Mouse (Mus musculus) liver, adult 2 months (tissue): ENCODE results near the gene Wnk2. TPM values are rescaled to one million over a fixed set of nuclear protein-coding genes. Genes with fewer than 3 reads are reported as not detected.

Source experiments
- DNase-seq: peaks from one replicate; pipeline ENCODE4 v3.0.0-alpha.2; 2011; ENCODE audit warnings: low read depth, low spot score; ENCODE audit errors: extremely low read depth
- H3K27ac ChIP-seq: fragments of 200-500 bp; replicated peaks from 2 replicates; pipeline ENCODE4 v1.5.1; 2012; ENCODE audit warnings: low read depth, mild to moderate bottlenecking, control low read depth, inconsistent platforms, low read length; ENCODE audit not compliant: insufficient read depth
- H3K27me3 ChIP-seq: fragments of 200-500 bp; 2 replicates; pipeline ENCODE4 v1.6.1; 2012; ENCODE audit warnings: mild to moderate bottlenecking, moderate library complexity, low read length, inconsistent platforms; ENCODE audit not compliant: control insufficient read depth, insufficient read depth
- H3K36me3 ChIP-seq: fragments of 200-500 bp; 2 replicates; pipeline ENCODE4 v1.6.1; 2012; ENCODE audit warnings: low read length, inconsistent platforms; ENCODE audit not compliant: control insufficient read depth, insufficient read depth
- H3K4me1 ChIP-seq: fragments of 200-500 bp; 2 replicates; pipeline ENCODE4 v1.6.1; 2011; ENCODE audit warnings: low read length; ENCODE audit not compliant: control insufficient read depth, insufficient read depth
- H3K4me3 ChIP-seq: fragments of 200-500 bp; 2 replicates; pipeline ENCODE4 v1.5.1; 2011; ENCODE audit warnings: low read depth, mild to moderate bottlenecking, control low read depth, low read length, moderate library complexity; ENCODE audit not compliant: insufficient read depth
- H3K79me2 ChIP-seq: fragments of 200-500 bp; 2 replicates; pipeline ENCODE4 v1.6.1; 2012; ENCODE audit warnings: inconsistent platforms, mild to moderate bottlenecking, low read length, moderate library complexity; ENCODE audit not compliant: control insufficient read depth, insufficient read depth
- H3K9ac ChIP-seq: fragments of 200-500 bp; 2 replicates; pipeline ENCODE4 v1.6.1; 2012; ENCODE audit warnings: low read depth, mild to moderate bottlenecking, control low read depth, inconsistent platforms, low read length
- CTCF ChIP-seq: fragments of 200-500 bp; IDR thresholded peaks from 2 replicates; pipeline ENCODE4 v1.5.1; 2011; ENCODE audit warnings: low read depth, low read length, control low read depth
- POLR2A ChIP-seq: fragments of 200-500 bp; IDR thresholded peaks from 2 replicates; pipeline ENCODE4 v1.6.1; 2011; ENCODE audit warnings: low read length, control low read depth; ENCODE audit not compliant: insufficient read depth; ENCODE audit errors: extremely low read depth
- WGBS: fragments of 180-500 bp; shearing (Covaris S2); methylation state at CpG from one replicate; pipeline ENCODE4 v1.1.7; 2018; 5-methylcytosine and 5-hydroxymethylcytosine counted together
- polyA plus RNA-seq: library from polyadenylated mRNA; depleted of rRNA; stranded (reverse); fragments of >200 nt; gene quantifications from 2 replicates; pipeline ENCODE4 v1.2.3, GENCODE M21; 2012
- total RNA-seq: library from RNA; depleted of rRNA; stranded (reverse); fragments of >200 nt; gene quantifications from 2 replicates; pipeline ENCODE4 v1.2.3, GENCODE M21; 2014

Gene Wnk2
- total and polyA plus RNA-seq, 2 experiments = 0.09 to 0.15 TPM

DNA sequence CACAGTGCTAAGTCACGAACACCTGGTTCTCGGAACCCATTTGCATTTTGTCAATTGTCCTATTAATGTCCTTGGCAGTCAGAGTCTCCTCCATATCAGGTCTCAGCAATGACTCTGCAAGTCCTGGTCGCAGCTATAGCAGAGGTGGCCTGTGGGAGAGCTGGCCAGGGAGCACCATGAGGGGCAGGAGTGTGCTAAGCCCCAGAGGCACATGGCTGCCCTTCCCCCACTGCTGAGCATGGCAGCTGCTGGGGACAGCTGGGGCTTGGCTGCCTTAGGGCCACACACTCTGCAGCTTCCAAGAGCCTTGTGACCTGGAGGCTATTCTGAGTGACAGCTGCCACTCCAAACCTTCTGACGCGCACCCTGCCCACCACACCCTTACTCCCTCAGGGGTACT, 127.7 kb downstream of the Wnk2 start:
- WGBS = 75% methylated on average over 5 of the region's 5 CpGs
- TF ChIP-seq POLR2A (no peak), CTCF (no peak)
- no peaks in the 10 kb centered on the region for H3K79me2 ChIP-seq
- H3K27ac ChIP-seq = no peak overlapping the region
- H3K4me1 ChIP-seq = peaks cover 3% of the 10 kb centered on the region; the same call in 1 of the 2 replicates
- no peak for DNase-seq
- H3K9ac ChIP-seq = no peak overlapping the region
- H3K27me3 ChIP-seq = peaks cover 4% of the 10 kb centered on the region
- H3K36me3 ChIP-seq = no peaks in the 10 kb centered on the region
- H3K4me3 ChIP-seq = no peak overlapping the region

GRCm38 (mm10) chr13:49017375-49017774, 130.4 kb downstream of the Wnk2 start:
- no peaks in the 10 kb centered on the region for H3K36me3 ChIP-seq
- no peak overlapping the region for H3K9ac ChIP-seq
- no peak overlapping the region for H3K27ac ChIP-seq
- peaks cover 3% of the 10 kb centered on the region; the same call in 1 of the 2 replicates for H3K4me1 ChIP-seq
- 96% methylated on average over 1 of the region's 1 CpGs for WGBS
- no peak for DNase-seq
- H3K4me3 ChIP-seq = no peak overlapping the region
- peaks cover 4% of the 10 kb centered on the region for H3K27me3 ChIP-seq
- H3K79me2 ChIP-seq = no peaks in the 10 kb centered on the region
- TF ChIP-seq POLR2A = no peak
- TF ChIP-seq CTCF = no peak

DNA sequence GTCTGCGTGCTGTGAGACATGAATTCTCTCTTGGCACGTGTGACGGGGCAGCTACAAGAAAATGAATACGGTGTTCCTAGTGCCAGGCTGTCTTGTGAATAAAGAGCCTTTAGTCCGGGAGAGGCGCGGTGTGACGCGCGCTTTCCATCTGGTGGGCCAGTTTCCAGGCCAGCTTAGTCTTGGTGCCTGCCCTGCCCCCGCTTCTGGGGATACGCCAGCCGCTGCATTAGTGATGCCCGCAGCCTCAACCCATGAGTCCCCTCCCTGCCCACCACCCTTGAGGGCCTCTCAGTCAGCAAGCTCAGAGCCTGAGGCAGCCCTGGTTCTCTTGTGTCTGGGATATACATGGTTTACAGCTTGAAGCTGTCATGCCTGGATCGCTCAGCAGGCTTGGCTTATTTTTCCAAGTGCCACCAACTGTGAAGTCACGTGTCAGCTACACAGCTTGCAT, 131.5 kb downstream of the Wnk2 start:
- Histone ChIP-seq H3K4me3 (no peak overlapping the region), H3K9ac (no peak overlapping the region), H3K27me3 (peaks cover 4% of the 10 kb centered on the region), H3K27ac (no peak overlapping the region), H3K79me2 (no peaks in the 10 kb centered on the region), H3K4me1 (peaks cover 3% of the 10 kb centered on the region; the same call in 1 of the 2 replicates), H3K36me3 (no peaks in the 10 kb centered on the region)
- DNase-seq = no peak
- 37% methylated on average over 16 of the region's 16 CpGs for WGBS
- TF ChIP-seq POLR2A (no peak), CTCF (no peak)

DNA sequence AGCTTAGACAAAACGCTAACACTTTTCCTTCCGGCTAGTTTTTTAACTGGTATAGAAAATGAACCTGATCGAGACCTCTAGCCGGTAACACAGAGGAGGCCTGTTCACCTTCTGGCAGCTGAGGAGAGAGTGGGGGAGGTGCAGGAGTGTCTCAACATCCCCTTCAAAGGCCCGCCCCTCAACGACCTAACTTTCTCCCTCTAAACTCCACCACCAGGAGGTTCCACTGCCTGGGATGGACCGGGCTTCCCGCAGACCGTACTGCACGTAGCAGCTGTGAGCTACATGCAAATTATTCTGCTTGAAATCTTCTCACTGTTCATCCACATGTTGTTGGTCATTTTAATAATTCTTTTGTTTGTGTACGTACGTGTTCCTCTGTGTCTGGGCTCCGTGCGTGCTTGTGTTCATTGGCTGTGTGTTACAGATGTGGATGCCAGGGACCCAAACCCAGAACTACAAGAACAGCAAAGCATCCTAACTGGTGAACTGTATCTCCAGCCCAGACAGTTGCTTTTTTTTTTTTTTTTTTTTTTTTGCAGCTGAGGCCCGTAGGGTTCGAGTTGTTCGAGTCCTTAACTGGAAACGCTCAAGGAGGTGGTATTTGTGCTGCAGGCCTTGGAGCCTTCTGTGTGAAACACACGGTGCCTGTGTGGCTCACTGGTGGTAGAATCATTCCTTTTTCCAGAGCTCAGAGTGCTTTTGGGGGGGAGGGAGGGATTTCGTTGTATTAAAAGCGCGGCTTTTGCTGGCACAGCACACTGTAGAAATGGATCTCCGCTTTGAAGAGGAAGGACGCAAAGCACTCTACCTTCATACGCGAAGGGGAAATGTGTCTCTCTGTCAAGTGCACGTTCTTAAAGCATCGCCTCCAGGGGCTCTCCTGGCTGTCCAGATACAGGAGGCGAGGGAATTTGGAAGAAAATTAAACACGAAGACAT, 132.2 kb downstream of the Wnk2 start:
- peaks cover 3% of the 10 kb centered on the region; the same call in 1 of the 2 replicates for H3K4me1 ChIP-seq
- no peak overlapping the region for H3K4me3 ChIP-seq
- H3K36me3 ChIP-seq = no peaks in the 10 kb centered on the region
- DNase-seq = no peak
- TF ChIP-seq CTCF (peak; percentile 16; the same call in 1 of the 2 replicates), POLR2A (no peak)
- 17% methylated on average over 30 of the region's 30 CpGs for WGBS
- H3K27ac ChIP-seq = no peak overlapping the region
- no peak overlapping the region for H3K9ac ChIP-seq
- no peaks in the 10 kb centered on the region for H3K79me2 ChIP-seq
- H3K27me3 ChIP-seq = peaks cover 4% of the 10 kb centered on the region

DNA sequence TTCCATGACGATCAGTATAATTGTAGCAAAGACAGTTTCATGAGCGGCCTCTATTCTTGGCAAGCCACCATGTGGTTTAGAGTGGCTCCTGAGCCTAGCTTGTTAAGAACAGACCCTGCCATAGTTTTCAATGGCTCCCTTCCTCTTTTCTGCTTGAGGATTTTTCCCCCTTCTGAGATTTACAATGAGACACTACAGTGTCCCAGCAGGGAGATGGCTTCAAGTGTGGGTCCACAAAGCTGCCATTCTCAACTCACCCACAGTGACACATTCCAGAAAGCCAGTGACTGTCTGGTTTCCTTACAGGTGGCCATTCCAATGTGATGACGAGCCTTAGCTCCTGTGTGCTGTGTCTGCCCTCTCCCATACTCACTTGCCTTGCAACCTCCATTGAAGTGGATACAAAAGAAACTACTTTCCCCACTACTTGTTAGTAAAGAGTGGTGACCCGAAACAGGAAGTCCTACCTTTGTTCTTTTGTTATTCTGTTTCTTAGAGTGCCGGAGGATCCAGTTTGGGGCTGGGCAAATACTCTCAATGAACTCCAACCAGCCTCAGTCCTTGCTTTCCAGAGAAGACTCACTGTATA, 134.5 kb downstream of the Wnk2 start:
- no peak overlapping the region for H3K4me3 ChIP-seq
- no peak overlapping the region for H3K27ac ChIP-seq
- H3K27me3 ChIP-seq = peaks cover 4% of the 10 kb centered on the region
- DNase-seq = no peak
- no peaks in the 10 kb centered on the region for H3K79me2 ChIP-seq
- H3K4me1 ChIP-seq = peaks cover 3% of the 10 kb centered on the region; the same call in 1 of the 2 replicates
- no peaks in the 10 kb centered on the region for H3K36me3 ChIP-seq
- TF ChIP-seq POLR2A = no peak
- TF ChIP-seq CTCF = no peak
- 84% methylated on average over 5 of the region's 5 CpGs for WGBS
- H3K9ac ChIP-seq = no peak overlapping the region
